Mouse (Mus musculus) MEL (cell line): Measurements from ENCODE around the gene Zfp655. TPM values are rescaled to one million over a fixed set of nuclear protein-coding genes. Genes with fewer than 3 reads are reported as not detected.

ENCODE experiments used
- DNase-seq: peaks from one replicate; pipeline ENCODE4 v3.0.0; 2011; ENCODE audit warnings: low read depth, low spot score
- H3K27ac ChIP-seq: 2 replicates; pipeline ENCODE4 v1.5.1; 2012; ENCODE audit warnings: low read depth, mild to moderate bottlenecking, control low read depth, low read length, moderate library complexity; ENCODE audit not compliant: control insufficient read depth
- H3K27me3 ChIP-seq, 2 experiments: fragments of 150-350 bp in 1 of 2; sonication (generic) in 1 of 2; 2 replicates each; pipeline ENCODE4 v1.6.1; 2012; ENCODE audit warnings: low read length in 2 of 2, mild to moderate bottlenecking in 2 of 2, improper control_type of control experiment in 1 of 2, moderate library complexity in 1 of 2; ENCODE audit not compliant: insufficient read depth in 2 of 2, control insufficient read depth in 1 of 2
- H3K36me3 ChIP-seq, 2 experiments: 2 replicates each; pipeline ENCODE4 v1.6.1; 2012 to 2014; ENCODE audit warnings: low read length in 2 of 2, improper control_type of control experiment in 1 of 2, inconsistent platforms in 1 of 2, mild to moderate bottlenecking in 1 of 2; ENCODE audit not compliant: insufficient read depth in 2 of 2, control insufficient read depth in 1 of 2
- H3K4me1 ChIP-seq, 2 experiments: fragments of 150-350 bp in 1 of 2; sonication (generic) in 1 of 2; 2 replicates each; pipeline ENCODE4 v1.6.1; 2012; ENCODE audit warnings: low read length in 2 of 2, improper control_type of control experiment in 1 of 2, mild to moderate bottlenecking in 1 of 2; ENCODE audit not compliant: insufficient read depth in 2 of 2, control insufficient read depth in 1 of 2
- H3K4me3 ChIP-seq, 2 experiments: fragments of 150-350 bp in 1 of 2; sonication (generic) in 1 of 2; 2 replicates each; pipeline ENCODE4 v1.5.1; 2012; ENCODE audit warnings: low read depth in 2 of 2, low read length in 2 of 2, mild to moderate bottlenecking in 2 of 2, moderate library complexity in 2 of 2, control low read depth in 1 of 2, improper control_type of control experiment in 1 of 2; ENCODE audit not compliant: control insufficient read depth in 1 of 2, insufficient read depth in 1 of 2
- H3K79me2 ChIP-seq: 2 replicates; pipeline ENCODE4 v1.6.1; 2012; ENCODE audit warnings: mild to moderate bottlenecking, low read length, moderate library complexity; ENCODE audit not compliant: control insufficient read depth, poor library complexity, insufficient read depth
- H3K9ac ChIP-seq: 2 replicates; pipeline ENCODE4 v1.6.1; 2012; ENCODE audit warnings: low read depth, mild to moderate bottlenecking, control low read depth, low read length, moderate library complexity; ENCODE audit not compliant: control insufficient read depth, poor library complexity, severe bottlenecking
- H3K9me3 ChIP-seq: fragments of 150-350 bp; sonication (generic); replicated peaks from 2 replicates; pipeline ENCODE4 v1.6.1; 2012; ENCODE audit warnings: mild to moderate bottlenecking, low read length, improper control_type of control experiment, moderate library complexity; ENCODE audit not compliant: insufficient read depth
- E2F4 ChIP-seq: IDR thresholded peaks from 2 replicates; pipeline ENCODE4 v1.6.1; 2011; ENCODE audit warnings: low read depth, low read length, improper control_type of control experiment, borderline replicate concordance
- ELF1 ChIP-seq: IDR thresholded peaks from 2 replicates; pipeline ENCODE4 v1.6.1; 2014; ENCODE audit warnings: low read depth, mild to moderate bottlenecking, inconsistent platforms, low read length, improper control_type of control experiment, moderate library complexity
- EP300 ChIP-seq, 2 experiments: IDR thresholded peaks; 2 replicates each; pipeline ENCODE4 v1.6.1; 2011; ENCODE audit warnings: improper control_type of control experiment in 2 of 2, low read length in 2 of 2, low read depth in 1 of 2, mild to moderate bottlenecking in 1 of 2
- ETS1 ChIP-seq: IDR thresholded peaks from 2 replicates; pipeline ENCODE4 v1.6.1; 2012; ENCODE audit warnings: low read depth, mild to moderate bottlenecking, inconsistent platforms, low read length, improper control_type of control experiment, moderate library complexity
- GABPA ChIP-seq: IDR thresholded peaks from 2 replicates; pipeline ENCODE4 v1.6.1; 2012; ENCODE audit warnings: low read depth, mild to moderate bottlenecking, inconsistent platforms, low read length, improper control_type of control experiment, moderate library complexity
- JUND ChIP-seq: IDR thresholded peaks from 2 replicates; pipeline ENCODE4 v1.6.1; 2011; ENCODE audit warnings: low read depth, mild to moderate bottlenecking, improper control_type of control experiment, low read length
- MAFK ChIP-seq: IDR thresholded peaks from 2 replicates; pipeline ENCODE4 v1.6.1; 2011; ENCODE audit warnings: low read depth, mild to moderate bottlenecking, low read length, improper control_type of control experiment, borderline replicate concordance
- MEF2A ChIP-seq: IDR thresholded peaks from 2 replicates; pipeline ENCODE4 v1.6.1; 2014; ENCODE audit warnings: low read depth, mild to moderate bottlenecking, inconsistent platforms, low read length, improper control_type of control experiment; ENCODE audit not compliant: poor library complexity, insufficient replicate concordance, severe bottlenecking; ENCODE audit errors: extremely low read depth
- NELFE ChIP-seq: IDR thresholded peaks from 2 replicates; pipeline ENCODE4 v1.6.1; 2011; ENCODE audit warnings: low read depth, low read length, improper control_type of control experiment
- POLR2AphosphoS5 ChIP-seq: IDR thresholded peaks from 2 replicates; pipeline ENCODE4 v1.6.1; 2012; ENCODE audit warnings: low read depth, borderline replicate concordance, mild to moderate bottlenecking, inconsistent platforms, low read length, moderate library complexity, mixed read lengths
- RAD21 ChIP-seq: IDR thresholded peaks from 2 replicates; pipeline ENCODE4 v1.6.1; 2011; ENCODE audit warnings: mild to moderate bottlenecking, low read depth, low read length, improper control_type of control experiment
- SIN3A ChIP-seq: IDR thresholded peaks from 2 replicates; pipeline ENCODE4 v1.6.1; 2012; ENCODE audit warnings: low read length, improper control_type of control experiment, inconsistent platforms
- TAL1 ChIP-seq: IDR thresholded peaks from 2 replicates; pipeline ENCODE4 v1.6.1; 2012; ENCODE audit warnings: mild to moderate bottlenecking, inconsistent platforms, low read length, moderate library complexity, mixed read lengths
- TCF12 ChIP-seq: IDR thresholded peaks from 2 replicates; pipeline ENCODE4 v1.6.1; 2014; ENCODE audit warnings: low read depth, mild to moderate bottlenecking, inconsistent platforms, low read length, improper control_type of control experiment, moderate library complexity
- UBTF ChIP-seq: IDR thresholded peaks from 2 replicates; pipeline ENCODE4 v1.6.1; 2012; ENCODE audit warnings: low read depth, mild to moderate bottlenecking, inconsistent platforms, low read length, improper control_type of control experiment, moderate library complexity, borderline replicate concordance; ENCODE audit not compliant: insufficient read depth
- USF1 ChIP-seq: IDR thresholded peaks from 2 replicates; pipeline ENCODE4 v1.6.1; 2014; ENCODE audit warnings: low read depth, mild to moderate bottlenecking, inconsistent platforms, low read length, improper control_type of control experiment, moderate library complexity
- USF2 ChIP-seq, 2 experiments: IDR thresholded peaks; 2 replicates each; pipeline ENCODE4 v1.6.1; 2011 to 2012; ENCODE audit warnings: improper control_type of control experiment in 2 of 2, low read length in 2 of 2, borderline replicate concordance in 1 of 2, inconsistent platforms in 1 of 2, low read depth in 1 of 2, mild to moderate bottlenecking in 1 of 2; ENCODE audit not compliant: insufficient read depth in 1 of 2
- ZKSCAN1 ChIP-seq: IDR thresholded peaks from 2 replicates; pipeline ENCODE4 v1.6.1; 2012; ENCODE audit warnings: low read depth, mild to moderate bottlenecking, inconsistent platforms, low read length, improper control_type of control experiment, moderate library complexity
- polyA plus RNA-seq, 2 experiments: library from polyadenylated mRNA; stranded (reverse) in 1 of 2; unstranded in 1 of 2; fragments of >175 nt in 1 of 2; fragments of >200 nt in 1 of 2; gene quantifications; 2 replicates each; pipeline versions ENCODE4 v1.2.1 to v1.2.4; 2012; ENCODE audit warnings: low replicate concordance in 2 of 2, low read depth in 1 of 2; ENCODE audit not compliant: insufficient read length in 2 of 2, insufficient read depth in 1 of 2, missing spikeins in 1 of 2
- total RNA-seq: library from RNA; depleted of rRNA; stranded (reverse); fragments of 300-350 nt; gene quantifications from 2 replicates; pipeline ENCODE4 v1.2.3, GENCODE M21; 2012

Gene Zfp655
- total and polyA plus RNA-seq, 3 experiments = 25.2 to 35.3 (median 26.9) TPM

DNA sequence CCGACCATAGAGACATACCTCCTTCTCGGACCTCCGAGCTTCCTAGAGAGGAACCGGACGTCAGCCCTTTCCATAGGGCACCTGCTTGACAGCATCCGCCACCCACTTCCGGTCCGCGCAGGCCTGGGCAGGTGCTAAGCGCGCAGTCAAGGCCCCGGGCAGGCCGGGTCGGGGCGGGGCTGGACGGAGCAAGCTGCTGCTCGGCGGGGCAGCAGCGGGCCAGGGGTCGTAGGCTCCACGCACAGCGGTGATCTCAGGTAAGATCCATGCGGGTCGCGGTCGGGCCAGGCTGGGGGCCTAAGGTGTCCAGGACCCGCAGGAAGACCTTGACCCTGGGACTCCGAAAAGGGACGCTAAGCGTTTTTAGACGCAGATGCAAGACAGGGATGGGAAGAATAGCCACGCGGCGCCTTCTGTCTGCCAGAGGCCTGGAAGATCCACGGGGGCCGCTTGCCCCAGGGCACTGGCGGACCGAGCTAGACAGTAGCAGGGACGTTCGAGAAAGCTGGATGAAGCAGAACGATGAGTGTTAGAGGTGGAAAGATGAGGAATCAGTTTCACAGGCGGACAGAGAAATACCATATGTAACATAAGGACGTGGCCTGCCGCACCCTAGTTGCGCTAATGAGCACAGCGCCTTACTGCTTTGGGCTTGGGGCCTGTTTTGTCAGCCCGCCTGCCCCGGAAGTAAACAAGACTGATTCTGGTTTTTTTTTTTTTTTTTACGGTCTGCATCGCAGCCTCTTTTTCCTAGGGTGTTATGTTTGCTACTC is 49.0 kb downstream of the Zfp655 start, which contains the start of gene Zscan25 (continued):
- TF ChIP-seq TAL1 = no peak
- TF ChIP-seq NELFE = peak; percentile 79
- no peak for TF ChIP-seq RAD21
- 0 out of 2 replicates have a peak, but pooled peaks have one; percentile 22 for TF ChIP-seq ETS1
- no peak for TF ChIP-seq MEF2A
- TF ChIP-seq, all 39 proteins: peak for 19

DNA sequence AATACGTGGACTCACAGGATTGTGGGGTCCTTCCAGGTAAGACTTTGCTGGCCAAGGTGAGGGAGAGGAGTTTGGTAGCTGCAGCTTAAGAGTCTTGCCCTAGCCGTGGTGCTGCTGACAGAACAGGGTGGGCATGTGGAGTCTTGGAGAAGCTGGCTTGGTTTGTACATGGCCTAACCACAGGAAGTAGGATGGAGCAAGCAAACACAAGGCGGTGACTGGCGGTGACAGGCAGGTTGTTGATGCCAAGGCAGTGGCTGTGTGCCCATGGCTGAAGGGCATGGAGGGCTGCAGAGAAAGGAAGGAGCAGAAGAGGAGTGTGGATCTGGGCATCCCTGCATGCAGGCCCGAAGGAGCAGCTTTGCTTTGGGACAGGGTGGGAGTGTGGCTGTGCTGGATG is 56.9 kb downstream of the Zfp655 start:
- Histone ChIP-seq H3K27me3 (no peaks in the 10 kb centered on the region), H3K79me2 (peaks cover 1% of the 10 kb centered on the region), H3K9me3 (no peaks in the 10 kb centered on the region), H3K9ac (no peak overlapping the region), H3K4me3 (no peak overlapping the region), H3K4me1 (no peaks in the 10 kb centered on the region)
- TF ChIP-seq JUND = no peak
- TF ChIP-seq SIN3A = no peak
- no peak for TF ChIP-seq UBTF
- no peak for TF ChIP-seq NELFE
- no peak for TF ChIP-seq TCF12
- TF ChIP-seq, all 39 proteins: peak for 0
- Histone ChIP-seq H3K36me3 (peaks cover 2 to 21% of the 10 kb centered on the region in 2 experiments; a peak in 3 of 4 replicates), H3K27ac (no peak overlapping the region)
- DNase-seq = no peak

DNA sequence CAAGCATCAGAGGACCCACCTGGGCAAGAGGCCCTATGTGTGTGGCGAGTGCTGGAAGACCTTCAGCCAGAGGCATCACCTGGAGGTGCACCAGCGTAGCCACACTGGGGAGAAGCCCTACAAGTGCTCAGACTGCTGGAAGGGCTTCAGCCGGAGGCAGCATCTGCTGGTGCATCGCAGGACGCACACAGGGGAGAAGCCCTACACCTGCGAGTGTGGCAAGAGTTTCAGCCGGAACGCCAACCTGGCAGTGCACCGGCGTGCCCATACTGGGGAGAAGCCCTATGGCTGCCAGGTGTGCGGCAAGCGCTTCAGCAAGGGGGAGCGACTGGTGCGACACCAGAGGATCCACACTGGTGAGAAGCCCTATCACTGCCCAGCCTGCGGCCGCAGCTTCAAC is 59.2 kb downstream of the Zfp655 start:
- TF ChIP-seq EP300 (IDR thresholded peaks at IDR 0.05; ENCODE audit: low read depth in 1 of 2, low read length in 2 of 2) (no peak), USF1 (no peak), E2F4 (no peak), UBTF (no peak), POLR2AphosphoS5 (no peak), NELFE (no peak), MAFK (no peak), ELF1 (no peak), GABPA (no peak), USF2 (IDR thresholded peaks at IDR 0.05; ENCODE audit: borderline replicate concordance in 1 of 2, insufficient read depth in 1 of 2, low read depth in 1 of 2, low read length in 2 of 2) (no peak), JUND (no peak), MEF2A (no peak), ZKSCAN1 (no peak)
- no peak overlapping the region for H3K4me3 ChIP-seq
- no peak overlapping the region for H3K9ac ChIP-seq
- H3K4me1 ChIP-seq = no peaks in the 10 kb centered on the region
- no peak overlapping the region for H3K27ac ChIP-seq
- DNase-seq = no peak
- no peaks in the 10 kb centered on the region for H3K27me3 ChIP-seq
- peaks cover 2 to 18% of the 10 kb centered on the region in 2 experiments; a peak in 3 of 4 replicates for H3K36me3 ChIP-seq
- no peaks in the 10 kb centered on the region for H3K79me2 ChIP-seq
- no peaks in the 10 kb centered on the region for H3K9me3 ChIP-seq
